Mouse (Mus musculus) ES-Bruce4 (cell line): ENCODE data around the gene Ppp1r1b. TPM values are rescaled to one million over a fixed set of nuclear protein-coding genes. Genes with fewer than 3 reads are reported as not detected.
A peak's percentile ranks its signal among the peaks of the same experiment; 100 is the strongest.

Experiments used
- H3K27ac ChIP-seq: 2 replicates; pipeline ENCODE4 v1.5.1; 2012; ENCODE audit warnings: low read length, inconsistent platforms; ENCODE audit not compliant: insufficient read depth
- H3K27me3 ChIP-seq: 2 replicates; pipeline ENCODE4 v1.6.1; 2012; ENCODE audit warnings: mild to moderate bottlenecking, low read length, inconsistent platforms; ENCODE audit not compliant: control insufficient read depth, poor library complexity, insufficient read depth, severe bottlenecking
- H3K36me3 ChIP-seq: 2 replicates; pipeline ENCODE4 v1.6.1; 2012; ENCODE audit warnings: inconsistent platforms, mild to moderate bottlenecking, low read length, moderate library complexity; ENCODE audit not compliant: control insufficient read depth, poor library complexity, insufficient read depth, severe bottlenecking
- H3K4me1 ChIP-seq: one replicate; pipeline ENCODE4 v1.8.1; 2011; ENCODE audit warnings: low read length; ENCODE audit not compliant: control insufficient read depth, insufficient read depth
- H3K4me3 ChIP-seq: 2 replicates; pipeline ENCODE4 v1.5.1; 2011; ENCODE audit warnings: low read depth, mild to moderate bottlenecking, low read length
- H3K9ac ChIP-seq: 2 replicates; pipeline ENCODE4 v1.6.1; 2012; ENCODE audit warnings: low read depth, mild to moderate bottlenecking, inconsistent platforms; ENCODE audit not compliant: poor library complexity, severe bottlenecking
- H3K9me3 ChIP-seq: replicated peaks from 2 replicates; pipeline ENCODE4 v1.6.1; 2012; ENCODE audit warnings: mild to moderate bottlenecking, low read length, inconsistent platforms; ENCODE audit not compliant: control insufficient read depth, poor library complexity, insufficient read depth, severe bottlenecking
- CTCF ChIP-seq: IDR thresholded peaks from one replicate; pipeline ENCODE4 v1.8.1; 2011; ENCODE audit warnings: low read depth, low read length
- EP300 ChIP-seq: IDR thresholded peaks from 2 replicates; pipeline ENCODE4 v1.6.1; 2011; ENCODE audit warnings: low read depth, low read length; ENCODE audit not compliant: insufficient read depth
- POLR2A ChIP-seq: IDR thresholded peaks from one replicate; pipeline ENCODE4 v1.8.1; 2011; ENCODE audit warnings: low read length; ENCODE audit not compliant: insufficient read depth
- polyA plus RNA-seq: library from polyadenylated mRNA; stranded (reverse); fragments of >200 nt; gene quantifications from 2 replicates; pipeline ENCODE4 v1.2.4, GENCODE M21; 2011; ENCODE audit warnings: low read depth; ENCODE audit not compliant: missing spikeins, insufficient read depth, insufficient read length

Ppp1r1b gene
- polyA plus RNA-seq, 1 experiment = 1.5 TPM

GRCm38 (mm10) chr11:98384721-98385637 is 36.8 kb downstream of the Ppp1r1b start:
- H3K4me3 ChIP-seq = no peak overlapping the region
- H3K9me3 ChIP-seq = no peaks in the 10 kb centered on the region
- no peaks in the 10 kb centered on the region for H3K4me1 ChIP-seq
- H3K27ac ChIP-seq = no peak overlapping the region
- H3K36me3 ChIP-seq = no peaks in the 10 kb centered on the region
- no peaks in the 10 kb centered on the region for H3K27me3 ChIP-seq
- 0 out of 2 replicates have a peak overlapping the region, but pooled peaks have one; percentile 5 for H3K9ac ChIP-seq
- TF ChIP-seq POLR2A (no peak), CTCF (no peak), EP300 (no peak)

- Histone ChIP-seq H3K4me1 (no peaks in the 10 kb centered on the region), H3K9ac (no peak within 1 kb of the TSS), H3K27me3 (no peaks in the 10 kb centered on the region), H3K36me3 (no peaks in the 10 kb centered on the region), H3K27ac (no peak within 1 kb of the TSS), H3K4me3 (peak within 1 kb of the TSS; percentile 5), H3K9me3 (no peaks in the 10 kb centered on the region)
- TF ChIP-seq EP300 = no peak
- no peak for TF ChIP-seq CTCF
- TF ChIP-seq POLR2A = no peak
Observed at GRCm38 (mm10) chr11:98385638-98386585, 37.7 kb downstream of the Ppp1r1b start, which contains the start of gene Pnmt. Gene Pnmt, plus strand, starts transcription at chr11:98386450.

DNA sequence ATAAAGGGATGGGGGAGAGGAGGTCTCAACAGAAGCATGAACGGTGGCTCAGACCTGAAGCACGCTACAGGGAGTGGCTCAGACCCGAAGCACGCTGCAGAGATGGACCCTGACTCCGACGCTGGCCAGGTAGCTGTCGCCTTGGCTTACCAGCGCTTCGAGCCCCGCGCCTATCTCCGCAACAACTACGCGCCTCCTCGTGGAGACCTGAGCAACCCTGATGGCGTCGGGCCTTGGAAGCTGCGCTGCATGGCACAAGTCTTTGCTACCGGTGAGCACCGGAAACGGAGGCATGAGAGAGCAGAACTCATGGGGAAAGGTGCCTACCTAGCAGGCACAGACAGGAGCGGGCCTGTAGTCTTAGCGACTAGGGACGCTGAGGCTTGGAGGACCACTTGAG is 38.4 kb downstream of the Ppp1r1b start:
- peak overlapping the region; percentile 5 for H3K4me3 ChIP-seq
- H3K27me3 ChIP-seq = no peaks in the 10 kb centered on the region
- no peaks in the 10 kb centered on the region for H3K9me3 ChIP-seq
- no peak overlapping the region for H3K27ac ChIP-seq
- H3K36me3 ChIP-seq = no peaks in the 10 kb centered on the region
- no peak overlapping the region for H3K9ac ChIP-seq
- no peaks in the 10 kb centered on the region for H3K4me1 ChIP-seq
- TF ChIP-seq EP300 (no peak), POLR2A (no peak), CTCF (no peak)

GRCm38 (mm10) chr11:98387056-98387577 is 38.9 kb downstream of the Ppp1r1b start:
- TF ChIP-seq CTCF (no peak), POLR2A (no peak), EP300 (no peak)
- H3K27me3 ChIP-seq = no peaks in the 10 kb centered on the region
- no peak overlapping the region for H3K4me3 ChIP-seq

DNA sequence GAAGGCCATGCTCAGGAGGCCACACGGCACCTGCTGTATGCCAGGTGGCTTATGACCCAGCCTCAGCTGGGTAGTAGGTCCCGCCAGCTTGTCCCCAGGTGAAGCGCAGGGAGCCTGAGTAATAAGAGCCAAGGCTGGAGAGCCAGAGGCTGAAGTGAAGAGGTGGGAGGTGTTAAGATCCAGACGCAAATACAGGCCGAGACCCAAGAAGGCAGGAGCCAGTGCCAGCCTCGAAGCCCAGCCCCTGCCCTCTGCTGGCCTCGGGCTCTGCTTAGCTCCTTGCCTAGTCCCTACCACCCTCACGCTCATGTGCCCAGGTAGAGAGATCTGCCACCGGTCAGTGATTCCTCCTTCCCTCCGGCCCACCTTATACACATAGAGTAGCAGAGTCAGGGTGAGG is 40.1 kb downstream of the Ppp1r1b start:
- Histone ChIP-seq H3K27ac (no peak overlapping the region), H3K4me3 (no peak overlapping the region), H3K27me3 (no peaks in the 10 kb centered on the region), H3K9ac (no peak overlapping the region), H3K9me3 (no peaks in the 10 kb centered on the region), H3K36me3 (no peaks in the 10 kb centered on the region), H3K4me1 (no peaks in the 10 kb centered on the region)
- no peak for TF ChIP-seq POLR2A
- TF ChIP-seq EP300 = no peak
- TF ChIP-seq CTCF = no peak

More at GRCm38 (mm10) chr11:98387056-98387577, 38.9 kb downstream of the Ppp1r1b start:
- H3K36me3 ChIP-seq = no peaks in the 10 kb centered on the region
- no peak overlapping the region for H3K27ac ChIP-seq
- no peak overlapping the region for H3K9ac ChIP-seq
- H3K9me3 ChIP-seq = no peaks in the 10 kb centered on the region
- no peaks in the 10 kb centered on the region for H3K4me1 ChIP-seq
